Mouse (Mus musculus): ENCODE results near the gene Alg13. TPM values are rescaled to one million over a fixed set of nuclear protein-coding genes. Genes with fewer than 3 reads are reported as not detected.

Gene Alg13
- polyA plus RNA-seq, 1 experiment from 2014 or later: 31.9 TPM

DNA sequence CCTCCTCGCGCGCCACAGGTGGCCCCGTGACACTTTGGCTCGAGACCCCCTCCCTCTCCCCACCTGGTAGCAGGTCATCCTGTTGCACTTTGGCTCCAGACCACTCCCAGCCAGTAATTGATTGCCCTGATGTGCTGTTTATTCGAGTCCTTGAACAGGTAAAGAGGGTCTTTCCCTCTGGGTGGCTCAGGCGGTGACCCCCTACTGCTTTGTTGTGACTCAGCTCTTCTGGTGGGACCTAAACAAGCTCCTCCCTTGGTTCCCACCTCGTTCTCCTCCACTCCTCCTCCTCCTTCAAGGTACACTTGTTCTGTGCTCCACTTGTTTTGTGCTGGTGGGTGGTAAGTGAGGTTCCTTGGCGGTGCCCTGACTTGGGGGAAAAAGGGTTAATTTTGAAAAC, 1.8 kb downstream of the Alg13 start:
- H3K4me2 ChIP-seq (ENCODE audit: low read depth, severe bottlenecking): peak overlapping the region; percentile 65
- no peak overlapping the region for H3K27ac ChIP-seq (replicated peaks; ENCODE audit: low read depth, low read length)
- DNase-seq (ENCODE audit: low spot score) (peak; percentile 32), ATAC-seq (ENCODE audit: insufficient number of reproducible peaks, low FRiP score, low TSS enrichment, low read depth) (no peak)
- H3K36me3 ChIP-seq (ENCODE audit: control insufficient read depth, insufficient read depth, low read length): no peaks in the 10 kb centered on the region
- 18% methylated on average over 9 of the region's 9 CpGs for WGBS
- H3K9me3 ChIP-seq (ENCODE audit: control insufficient read depth, low read length): no peaks in the 10 kb centered on the region
- no peaks in the 10 kb centered on the region for H3K4me1 ChIP-seq (ENCODE audit: control insufficient read depth, insufficient read depth, low read length)
- H3K4me3 ChIP-seq (ENCODE audit: low read depth, low read length): peak overlapping the region; percentile 8; the same call in 1 of the 2 replicates
- H3K27me3 ChIP-seq (ENCODE audit: control insufficient read depth, insufficient read depth, low read length): peaks cover 3% of the 10 kb centered on the region; the same call in 1 of the 2 replicates
- no peak overlapping the region for H3K9ac ChIP-seq (ENCODE audit: low read length)

DNA sequence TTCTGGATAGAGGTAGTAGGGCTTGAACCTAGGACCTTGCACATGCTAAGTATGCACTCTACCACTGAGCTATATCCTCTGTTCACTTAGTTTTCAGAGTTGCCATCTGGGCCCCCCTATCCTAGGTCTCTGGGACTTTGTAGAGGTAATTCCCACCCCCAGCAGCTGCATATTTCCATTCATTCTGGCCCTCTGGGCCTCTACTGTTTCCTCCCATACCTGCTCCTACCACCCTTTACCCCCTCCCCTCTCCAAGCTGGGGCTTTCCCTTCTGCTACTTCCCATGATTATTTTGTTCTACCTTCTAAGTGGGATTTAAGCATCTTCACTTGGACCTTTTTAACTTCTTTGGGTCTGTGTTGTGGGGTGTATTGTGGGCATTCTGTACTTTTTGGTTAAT, 7.8 kb downstream of the Alg13 start:
- Histone ChIP-seq H3K9me3 (ENCODE audit: control insufficient read depth, low read length) (no peaks in the 10 kb centered on the region), H3K4me1 (ENCODE audit: control insufficient read depth, insufficient read depth, low read length) (no peaks in the 10 kb centered on the region), H3K4me2 (ENCODE audit: low read depth, severe bottlenecking) (no peak overlapping the region), H3K9ac (ENCODE audit: low read length) (no peak overlapping the region), H3K27me3 (ENCODE audit: control insufficient read depth, insufficient read depth, low read length) (no peaks in the 10 kb centered on the region), H3K4me3 (ENCODE audit: low read depth, low read length) (no peak overlapping the region), H3K27ac (replicated peaks; ENCODE audit: low read depth, low read length) (no peak overlapping the region), H3K36me3 (ENCODE audit: control insufficient read depth, insufficient read depth, low read length) (no peaks in the 10 kb centered on the region)
- ATAC-seq (ENCODE audit: insufficient number of reproducible peaks, low FRiP score, low TSS enrichment, low read depth): no peak
- no peak for DNase-seq (ENCODE audit: low spot score)

DNA sequence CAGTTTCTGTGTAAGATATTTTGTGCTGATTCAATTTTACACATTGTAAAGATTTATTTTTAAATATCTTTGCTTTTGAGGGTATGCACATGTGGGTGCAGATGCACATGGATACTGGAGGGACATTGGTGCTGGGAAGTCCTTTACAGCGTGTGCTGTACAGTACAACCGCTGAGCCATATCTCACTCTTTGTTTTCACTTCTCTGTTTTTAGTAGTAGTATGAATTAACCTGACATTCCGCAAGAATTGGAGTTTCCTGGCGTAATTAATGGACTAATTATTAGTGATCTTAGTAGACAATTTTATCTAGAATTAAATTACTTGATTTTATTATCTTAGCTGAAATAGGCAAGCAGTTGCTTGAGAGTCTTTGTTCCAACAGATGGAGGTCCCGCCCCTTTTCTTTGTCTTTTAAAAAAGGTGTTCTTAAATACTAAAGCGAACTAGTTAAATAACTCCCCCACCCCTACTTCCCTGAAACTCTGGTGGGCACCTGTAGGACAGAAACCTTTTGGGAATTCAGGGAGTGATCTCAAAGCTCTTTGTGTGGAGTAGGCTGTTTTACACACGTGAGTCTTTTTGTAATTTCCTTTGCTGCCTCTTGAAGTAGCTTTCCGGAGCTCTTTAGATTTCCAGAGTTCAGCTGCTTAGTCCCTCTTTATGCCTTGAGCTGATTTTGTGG, 17.9 kb downstream of the Alg13 start:
- H3K27me3 ChIP-seq (ENCODE audit: control insufficient read depth, insufficient read depth, low read length): no peaks in the 10 kb centered on the region
- DNase-seq (ENCODE audit: low spot score) (no peak), ATAC-seq (ENCODE audit: insufficient number of reproducible peaks, low FRiP score, low TSS enrichment, low read depth) (no peak)
- H3K36me3 ChIP-seq (ENCODE audit: control insufficient read depth, insufficient read depth, low read length): no peaks in the 10 kb centered on the region
- 60% methylated on average over 8 of the region's 8 CpGs for WGBS
- H3K9ac ChIP-seq (ENCODE audit: low read length): no peak overlapping the region
- H3K4me1 ChIP-seq (ENCODE audit: control insufficient read depth, insufficient read depth, low read length): no peaks in the 10 kb centered on the region
- H3K4me2 ChIP-seq (ENCODE audit: low read depth, severe bottlenecking): no peak overlapping the region
- H3K27ac ChIP-seq (replicated peaks; ENCODE audit: low read depth, low read length): no peak overlapping the region
- H3K4me3 ChIP-seq (ENCODE audit: low read depth, low read length): no peak overlapping the region
- H3K9me3 ChIP-seq (ENCODE audit: control insufficient read depth, low read length): no peaks in the 10 kb centered on the region

DNA sequence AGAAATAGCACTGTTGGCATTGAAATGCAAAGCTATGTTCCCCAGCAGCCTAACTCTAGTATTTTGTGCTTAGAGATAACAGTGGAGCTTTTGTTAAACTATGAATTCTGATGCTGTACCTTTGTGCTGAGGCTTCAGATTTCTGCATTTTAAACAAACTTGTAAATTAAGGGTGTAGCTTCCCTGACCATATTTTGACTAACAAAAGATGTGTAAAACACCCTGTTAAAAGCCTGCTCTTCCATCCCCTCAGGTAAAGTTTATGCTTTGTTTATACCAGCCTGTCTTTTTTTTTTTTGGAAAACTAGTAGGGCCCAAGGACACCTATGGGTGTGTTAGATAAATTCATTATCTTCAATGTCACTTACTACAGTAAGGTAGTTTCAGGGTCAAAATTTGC, 20.3 kb downstream of the Alg13 start:
- no peaks in the 10 kb centered on the region for H3K9me3 ChIP-seq (ENCODE audit: control insufficient read depth, low read length)
- H3K36me3 ChIP-seq (ENCODE audit: control insufficient read depth, insufficient read depth, low read length): no peaks in the 10 kb centered on the region
- no peak overlapping the region for H3K4me3 ChIP-seq (ENCODE audit: low read depth, low read length)
- DNase-seq (ENCODE audit: low spot score) (no peak), ATAC-seq (ENCODE audit: insufficient number of reproducible peaks, low FRiP score, low TSS enrichment, low read depth) (no peak)
- no peak overlapping the region for H3K9ac ChIP-seq (ENCODE audit: low read length)
- H3K27ac ChIP-seq (replicated peaks; ENCODE audit: low read depth, low read length): no peak overlapping the region
- H3K4me1 ChIP-seq (ENCODE audit: control insufficient read depth, insufficient read depth, low read length): no peaks in the 10 kb centered on the region
- H3K27me3 ChIP-seq (ENCODE audit: control insufficient read depth, insufficient read depth, low read length): no peaks in the 10 kb centered on the region
- no peak overlapping the region for H3K4me2 ChIP-seq (ENCODE audit: low read depth, severe bottlenecking)

GRCm38 (mm10) chrX:144338355-144338754, 20.8 kb downstream of the Alg13 start:
- H3K36me3 ChIP-seq (ENCODE audit: control insufficient read depth, insufficient read depth, low read length): no peaks in the 10 kb centered on the region
- DNase-seq (ENCODE audit: low spot score): no peak
- no peak for ATAC-seq (ENCODE audit: insufficient number of reproducible peaks, low FRiP score, low TSS enrichment, low read depth)
- H3K4me1 ChIP-seq (ENCODE audit: control insufficient read depth, insufficient read depth, low read length): no peaks in the 10 kb centered on the region
- H3K9ac ChIP-seq (ENCODE audit: low read length): no peak overlapping the region
- H3K27me3 ChIP-seq (ENCODE audit: control insufficient read depth, insufficient read depth, low read length): no peaks in the 10 kb centered on the region
- H3K4me2 ChIP-seq (ENCODE audit: low read depth, severe bottlenecking): no peak overlapping the region
- H3K27ac ChIP-seq (replicated peaks; ENCODE audit: low read depth, low read length): no peak overlapping the region
- no peaks in the 10 kb centered on the region for H3K9me3 ChIP-seq (ENCODE audit: control insufficient read depth, low read length)
- H3K4me3 ChIP-seq (ENCODE audit: low read depth, low read length): no peak overlapping the region

DNA sequence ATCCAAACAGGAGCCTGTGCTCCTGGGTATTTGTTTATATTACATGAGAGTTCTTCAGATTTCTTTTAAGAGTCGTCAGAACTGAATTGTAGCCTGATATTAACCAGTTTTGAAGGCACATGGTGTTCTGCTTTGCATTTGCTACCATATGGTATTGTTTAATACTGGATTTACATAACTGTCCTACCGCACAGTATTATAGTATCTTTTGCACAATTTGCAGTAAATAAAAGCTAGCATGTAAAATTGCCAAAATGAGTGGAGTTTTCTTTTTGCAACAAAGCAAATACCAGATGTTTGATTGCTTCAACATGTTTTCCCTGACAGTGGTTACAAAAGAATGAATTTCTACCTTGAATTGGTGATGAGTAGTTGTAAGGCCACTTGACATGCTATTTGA, 56.6 kb downstream of the Alg13 start:
- no peak overlapping the region for H3K27ac ChIP-seq (replicated peaks; ENCODE audit: low read depth, low read length)
- H3K9me3 ChIP-seq (ENCODE audit: control insufficient read depth, low read length): no peaks in the 10 kb centered on the region
- H3K36me3 ChIP-seq (ENCODE audit: control insufficient read depth, insufficient read depth, low read length): no peaks in the 10 kb centered on the region
- H3K4me2 ChIP-seq (ENCODE audit: low read depth, severe bottlenecking): no peak overlapping the region
- WGBS: 62% methylated on average over 2 of the region's 2 CpGs
- no peak for ATAC-seq (ENCODE audit: insufficient number of reproducible peaks, low FRiP score, low TSS enrichment, low read depth)
- DNase-seq (ENCODE audit: low spot score): no peak
- H3K4me3 ChIP-seq (ENCODE audit: low read depth, low read length): no peak overlapping the region
- H3K9ac ChIP-seq (ENCODE audit: low read length): no peak overlapping the region
- no peaks in the 10 kb centered on the region for H3K4me1 ChIP-seq (ENCODE audit: control insufficient read depth, insufficient read depth, low read length)
- no peaks in the 10 kb centered on the region for H3K27me3 ChIP-seq (ENCODE audit: control insufficient read depth, insufficient read depth, low read length)

- Histone ChIP-seq H3K27ac (replicated peaks; ENCODE audit: low read depth, low read length) (no peak overlapping the region), H3K4me1 (ENCODE audit: control insufficient read depth, insufficient read depth, low read length) (no peaks in the 10 kb centered on the region), H3K9ac (ENCODE audit: low read length) (no peak overlapping the region), H3K4me2 (ENCODE audit: low read depth, severe bottlenecking) (no peak overlapping the region), H3K36me3 (ENCODE audit: control insufficient read depth, insufficient read depth, low read length) (no peaks in the 10 kb centered on the region), H3K4me3 (ENCODE audit: low read depth, low read length) (no peak overlapping the region), H3K27me3 (ENCODE audit: control insufficient read depth, insufficient read depth, low read length) (no peaks in the 10 kb centered on the region), H3K9me3 (ENCODE audit: control insufficient read depth, low read length) (no peaks in the 10 kb centered on the region)
- DNase-seq (ENCODE audit: low spot score) (peak; percentile 64), ATAC-seq (ENCODE audit: insufficient number of reproducible peaks, low FRiP score, low TSS enrichment, low read depth) (no peak; the same call in 1 of the 2 replicates)
- WGBS: 37% methylated on average over 7 of the region's 7 CpGs
Measured at GRCm38 (mm10) chrX:144403526-144403925, 85.9 kb downstream of the Alg13 start.

DNA sequence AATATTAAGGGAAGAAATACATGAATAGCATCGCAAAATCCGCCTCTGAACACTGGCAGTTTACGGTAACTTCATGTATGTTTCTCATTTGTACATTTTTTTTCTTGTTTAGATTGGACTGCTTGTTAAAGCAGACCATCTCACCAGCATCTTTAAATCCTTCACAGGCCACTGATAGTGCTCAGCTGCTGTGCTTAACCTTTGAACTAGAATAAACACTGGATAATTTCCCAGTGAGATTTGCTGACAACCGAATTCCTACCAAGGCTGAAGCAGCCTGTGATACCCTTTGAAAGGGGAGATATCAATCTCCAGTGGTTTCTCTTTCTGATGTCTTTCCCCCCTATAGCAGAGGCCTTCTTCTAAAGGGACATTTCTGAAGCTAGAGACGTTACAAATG, 90.4 kb downstream of the Alg13 start:
- Histone ChIP-seq H3K4me1 (ENCODE audit: control insufficient read depth, insufficient read depth, low read length) (no peaks in the 10 kb centered on the region), H3K27ac (replicated peaks; ENCODE audit: low read depth, low read length) (no peak overlapping the region), H3K27me3 (ENCODE audit: control insufficient read depth, insufficient read depth, low read length) (no peaks in the 10 kb centered on the region), H3K36me3 (ENCODE audit: control insufficient read depth, insufficient read depth, low read length) (no peaks in the 10 kb centered on the region), H3K4me2 (ENCODE audit: low read depth, severe bottlenecking) (no peak overlapping the region), H3K4me3 (ENCODE audit: low read depth, low read length) (no peak overlapping the region), H3K9me3 (ENCODE audit: control insufficient read depth, low read length) (no peaks in the 10 kb centered on the region), H3K9ac (ENCODE audit: low read length) (no peak overlapping the region)
- WGBS: 73% methylated on average over 5 of the region's 5 CpGs
- no peak for DNase-seq (ENCODE audit: low spot score)
- ATAC-seq (ENCODE audit: insufficient number of reproducible peaks, low FRiP score, low TSS enrichment, low read depth): no peak

GRCm38 (mm10) chrX:144420259-144420658, 102.7 kb downstream of the Alg13 start:
- no peaks in the 10 kb centered on the region for H3K4me1 ChIP-seq (ENCODE audit: control insufficient read depth, insufficient read depth, low read length)
- DNase-seq (ENCODE audit: low spot score) (no peak), ATAC-seq (ENCODE audit: insufficient number of reproducible peaks, low FRiP score, low TSS enrichment, low read depth) (no peak)
- 61% methylated on average over 1 of the region's 1 CpGs for WGBS
- no peaks in the 10 kb centered on the region for H3K27me3 ChIP-seq (ENCODE audit: control insufficient read depth, insufficient read depth, low read length)
- no peak overlapping the region for H3K9ac ChIP-seq (ENCODE audit: low read length)
- no peaks in the 10 kb centered on the region for H3K36me3 ChIP-seq (ENCODE audit: control insufficient read depth, insufficient read depth, low read length)
- no peaks in the 10 kb centered on the region for H3K9me3 ChIP-seq (ENCODE audit: control insufficient read depth, low read length)
- H3K4me3 ChIP-seq (ENCODE audit: low read depth, low read length): no peak overlapping the region
- no peak overlapping the region for H3K27ac ChIP-seq (replicated peaks; ENCODE audit: low read depth, low read length)
- no peak overlapping the region for H3K4me2 ChIP-seq (ENCODE audit: low read depth, severe bottlenecking)

All from limb, embryonic 11.5 days (tissue).